Mouse (Mus musculus) frontal cortex, adult (tissue): ENCODE data around the gene Eif3l.
A peak's percentile ranks its signal among the peaks of the same experiment; 100 is the strongest.

Source experiments
- ATAC-seq: cut with Nextera tagmentation; 2 replicates; pipeline ENCODE4 v1.9.2; 2017; ENCODE audit warnings: mild to moderate bottlenecking, moderate library complexity, mixed read lengths; ENCODE audit not compliant: low TSS enrichment

Eif3l gene

DNA sequence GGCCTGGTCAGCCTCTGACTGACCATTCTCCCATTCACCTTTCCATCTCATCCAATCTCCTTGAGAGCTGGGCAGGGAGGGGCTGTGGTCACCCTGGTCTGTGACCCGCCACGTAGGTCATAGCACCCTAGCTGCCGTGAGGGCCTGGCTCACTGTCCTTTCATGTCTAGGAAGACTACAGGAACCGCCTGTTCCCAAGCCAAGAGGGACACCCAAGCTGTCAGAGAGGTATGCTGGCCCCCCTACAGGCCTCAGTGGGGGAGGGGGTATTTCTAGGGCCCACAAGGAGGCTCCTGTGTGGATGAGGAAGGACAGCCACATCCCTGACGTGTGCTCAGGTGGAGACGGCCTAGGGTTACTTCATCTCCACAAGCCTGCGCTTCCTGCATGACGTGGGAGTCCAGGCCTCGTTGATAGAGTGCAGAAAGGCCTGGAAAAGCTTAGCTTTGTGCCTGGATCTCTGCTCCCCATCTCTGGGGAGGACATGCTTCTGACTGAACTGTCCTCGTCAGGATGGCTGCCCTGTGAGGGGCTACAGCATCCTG lies 49.4 kb downstream of the Eif3l start:
- ATAC-seq, result no peak

GRCm38 (mm10) chr15:79126217-79126932 lies 51.4 kb downstream of the Eif3l start:
- no peak for ATAC-seq

- ATAC-seq, result no peak
Measured at GRCm38 (mm10) chr15:79127101-79127500, 52.1 kb downstream of the Eif3l start.

- no peak for ATAC-seq
Measured at GRCm38 (mm10) chr15:79128208-79128607, 53.2 kb downstream of the Eif3l start.

DNA sequence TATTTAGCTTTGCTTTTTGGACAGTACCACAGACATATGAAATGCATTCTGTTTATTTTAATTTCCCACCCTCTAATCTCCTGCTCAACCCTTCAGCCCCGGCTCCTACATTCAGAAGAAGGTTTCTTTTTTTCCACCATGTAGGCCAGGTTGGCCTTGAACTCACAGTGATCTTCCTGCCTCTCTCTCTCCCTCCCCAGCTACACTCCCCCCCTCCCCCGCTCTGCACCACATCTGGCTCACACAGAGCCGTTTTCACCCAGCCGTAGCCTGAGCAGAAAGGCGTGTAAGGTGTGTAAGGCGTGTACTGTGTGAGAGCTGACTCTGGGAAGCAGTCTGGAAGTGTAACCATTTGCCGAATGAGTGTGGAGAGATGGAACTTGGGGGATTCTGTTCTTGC lies 54.3 kb downstream of the Eif3l start:
- ATAC-seq, result no peak

DNA sequence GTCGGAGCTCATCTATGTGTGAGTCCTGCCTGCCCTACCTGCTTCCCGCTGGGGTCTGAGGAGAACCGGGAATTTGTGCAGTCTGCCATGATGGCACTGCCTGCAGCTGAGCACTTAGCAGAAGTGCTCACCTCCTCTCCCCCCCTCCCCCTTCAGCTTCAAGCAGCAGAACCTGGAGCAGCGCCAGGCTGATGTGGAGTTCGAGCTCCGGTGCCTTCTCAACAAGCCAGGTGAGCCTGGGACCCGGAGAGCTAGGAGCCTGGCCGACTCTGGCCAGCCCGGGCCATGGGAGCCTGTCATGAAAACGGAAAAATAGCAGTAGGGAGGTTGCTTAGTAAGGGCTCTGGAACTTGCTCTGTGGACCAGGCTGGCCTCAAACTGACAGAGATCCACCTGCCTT lies 55.8 kb downstream of the Eif3l start:
- ATAC-seq, result no peak

DNA sequence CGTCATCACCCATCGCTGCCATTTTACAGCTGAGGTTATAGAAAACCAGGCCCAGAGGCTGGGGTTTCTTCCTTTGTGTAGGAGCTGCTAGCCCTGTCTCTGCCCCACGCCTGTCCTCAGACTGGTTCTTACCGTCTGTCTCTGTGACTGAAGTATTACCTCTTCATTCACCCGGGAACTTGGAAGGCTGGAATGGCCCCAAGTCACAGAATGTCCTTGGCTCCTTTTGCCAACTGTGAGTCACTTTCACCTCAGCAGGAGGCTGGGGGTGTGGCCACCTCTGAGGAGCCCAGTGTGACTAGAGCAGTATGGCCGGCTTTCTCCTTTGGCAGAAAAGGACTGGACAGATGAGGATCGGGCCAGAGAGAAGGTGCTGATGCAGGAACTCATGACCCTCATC lies 56.5 kb downstream of the Eif3l start:
- ATAC-seq, result no peak

GRCm38 (mm10) chr15:79133191-79133661 lies 58.2 kb downstream of the Eif3l start:
- no peak for ATAC-seq

DNA sequence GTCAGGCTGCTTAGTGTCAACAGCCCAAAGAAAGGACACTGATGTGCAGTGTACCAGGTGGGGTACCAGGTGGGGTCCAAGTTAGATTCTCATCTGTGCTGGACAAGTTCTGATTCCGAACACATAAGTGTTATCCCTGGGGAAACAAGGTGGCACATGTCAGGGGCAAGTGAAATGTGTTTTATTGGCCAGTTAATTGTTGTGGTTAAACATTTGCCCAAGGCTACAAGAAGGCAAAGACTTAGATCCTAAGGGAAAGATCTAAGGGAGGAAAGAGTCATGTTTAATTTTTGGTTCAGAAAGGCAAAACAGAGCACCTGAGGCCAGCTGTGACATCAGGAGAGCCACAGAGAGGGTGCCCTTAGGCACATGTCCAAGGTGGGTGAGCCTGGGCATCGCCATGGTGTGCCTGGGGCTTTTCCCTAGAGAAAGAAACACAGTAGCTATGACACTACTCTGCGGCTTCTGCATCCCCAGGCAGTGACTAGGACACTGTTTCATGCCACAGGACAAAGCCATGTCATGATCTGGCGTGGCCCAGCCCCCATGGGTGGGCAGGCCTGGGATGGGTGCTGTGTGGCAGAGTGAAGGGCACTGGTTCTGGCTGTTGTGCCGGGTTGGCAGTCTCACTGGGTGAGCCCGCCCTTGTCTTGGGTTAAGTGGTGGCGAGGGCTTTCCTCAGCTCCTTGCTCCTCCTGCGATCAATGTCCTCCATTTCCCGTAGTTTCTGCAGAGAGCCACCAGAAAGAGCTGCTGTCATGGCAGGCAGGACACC lies 59.7 kb downstream of the Eif3l start:
- no peak for ATAC-seq

GRCm38 (mm10) chr15:79135332-79135731 lies 60.4 kb downstream of the Eif3l start:
- ATAC-seq, result no peak

- no peak for ATAC-seq
Measured at GRCm38 (mm10) chr15:79135783-79136575, 61.0 kb downstream of the Eif3l start.

- no peak for ATAC-seq
Measured at GRCm38 (mm10) chr15:79139640-79140039, 64.7 kb downstream of the Eif3l start.

- peak; percentile 89 for ATAC-seq
Measured at GRCm38 (mm10) chr15:79140866-79141565, 66.0 kb downstream of the Eif3l start, which contains the start of the genes Polr2f and 1700088E04Rik. Polr2f (plus strand) TSS chr15:79141009. 1700088E04Rik (minus strand) TSS chr15:79141253.

- no peak; the same call in 1 of the 2 replicates for ATAC-seq
Measured at GRCm38 (mm10) chr15:79141566-79141917, 66.6 kb downstream of the Eif3l start.

DNA sequence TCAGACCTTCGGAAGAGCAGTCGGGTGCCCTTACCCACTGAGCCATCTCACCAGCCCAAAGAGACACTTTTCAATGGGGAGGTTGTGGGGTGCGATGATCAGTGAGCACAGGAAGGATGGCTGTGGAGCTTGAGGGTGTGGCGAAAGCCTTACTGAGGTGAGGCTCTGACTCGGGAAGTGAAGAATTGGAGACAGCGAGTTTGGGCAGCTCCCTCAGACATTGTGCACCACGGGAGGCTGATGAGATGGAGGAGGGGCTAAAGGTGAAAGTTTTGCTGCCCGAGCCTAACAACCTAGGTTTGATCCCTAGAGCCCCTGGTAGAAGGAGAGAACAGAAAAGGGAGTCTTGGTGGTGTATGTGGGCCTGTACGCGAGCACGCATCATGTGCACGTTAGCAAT lies 68.3 kb downstream of the Eif3l start:
- ATAC-seq, result no peak
